Mouse (Mus musculus) layer of hippocampus, postnatal 25 days (tissue): ENCODE data around the gene Psmg3. TPM values are rescaled to one million over a fixed set of nuclear protein-coding genes. Genes with fewer than 3 reads are reported as not detected.

Experiments used
- DNase-seq, 2 experiments: peaks; one replicate each; pipeline ENCODE4 v3.0.0; 2022; ENCODE audit warnings: mixed read lengths in 2 of 2, low spot score in 1 of 2; ENCODE audit errors: extremely low spot score in 1 of 2
- total RNA-seq, 2 experiments: library from RNA; stranded (reverse); gene quantifications; 2 replicates each; pipeline ENCODE4 v1.2.3; 2021

Psmg3 gene
- total RNA-seq, 2 experiments from 2014 or later: 20.5 TPM

DNA sequence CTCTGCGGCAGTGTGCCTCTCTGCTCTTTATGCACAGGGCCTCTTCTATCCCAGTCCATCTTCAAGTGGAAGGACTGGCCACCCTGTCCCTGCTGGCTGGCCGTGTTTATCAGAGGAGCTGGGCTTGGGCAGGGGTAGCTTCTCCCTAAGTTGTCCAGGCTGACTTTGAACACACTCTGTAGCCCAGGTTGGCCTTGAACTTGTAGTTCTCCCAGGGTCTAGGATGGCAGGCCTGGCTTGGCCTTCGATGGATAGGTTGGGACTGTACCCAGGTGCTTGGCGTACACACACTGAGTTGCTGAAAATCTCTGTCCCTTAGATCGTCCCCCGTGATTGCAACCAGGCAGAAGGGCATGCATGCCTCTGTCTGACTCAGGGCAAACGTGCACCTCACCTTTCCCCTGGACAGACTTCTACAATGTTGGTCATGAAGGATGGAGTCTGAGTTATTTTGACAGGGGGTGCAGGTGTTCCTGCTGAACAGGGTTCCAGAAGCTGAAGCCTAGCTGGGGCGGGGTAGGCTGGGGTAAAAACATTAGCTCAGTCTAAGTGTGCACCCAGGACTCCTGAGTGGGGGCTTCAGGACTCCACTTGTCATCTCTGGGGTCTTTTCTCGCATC is 30.6 kb downstream of the Psmg3 start:
- no peak for DNase-seq

DNA sequence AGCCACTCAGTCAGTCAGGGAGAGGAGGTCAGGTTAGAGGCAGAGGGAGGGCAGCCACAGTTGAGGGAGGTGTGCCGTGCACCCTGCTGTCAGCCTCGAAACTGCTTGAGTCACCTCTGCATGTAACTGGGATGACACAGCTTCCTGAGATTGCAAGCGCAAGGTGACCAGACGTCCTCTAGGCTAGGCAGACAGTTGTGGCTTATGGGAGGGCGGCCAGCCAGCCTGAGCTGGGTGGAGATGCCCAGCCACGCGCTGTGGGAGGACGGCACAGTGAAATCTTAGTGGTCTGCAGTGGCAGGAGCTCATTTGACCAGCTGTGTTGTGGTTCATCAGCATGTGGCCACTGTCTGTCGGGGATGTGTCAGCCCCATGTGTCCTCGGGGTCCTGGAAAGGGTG is 31.7 kb downstream of the Psmg3 start:
- DNase-seq: no peak

- no peak for DNase-seq
Measured at GRCm38 (mm10) chr5:139794137-139794536, 32.5 kb downstream of the Psmg3 start.

- DNase-seq: no peak
Measured at GRCm38 (mm10) chr5:139793338-139794089, 33.2 kb downstream of the Psmg3 start.

DNA sequence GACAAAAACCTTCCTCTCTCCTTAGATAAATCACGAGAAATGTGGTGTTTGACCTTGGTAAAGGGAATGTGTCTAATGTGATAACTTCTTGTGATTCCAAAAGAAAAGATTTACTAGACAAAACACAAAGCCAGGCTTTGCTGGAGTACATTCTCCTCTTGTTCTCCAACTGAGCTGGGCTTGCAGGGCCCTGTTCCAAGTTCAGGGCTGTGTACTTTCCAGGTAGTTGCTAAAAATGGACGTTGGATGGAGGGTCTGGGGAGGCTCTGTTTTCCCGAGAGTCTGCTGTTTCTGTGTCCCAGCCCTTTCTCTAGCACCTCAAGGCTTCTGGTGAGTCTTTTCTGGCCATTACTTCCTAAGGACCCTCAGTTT is 33.7 kb downstream of the Psmg3 start:
- DNase-seq: no peak

DNA sequence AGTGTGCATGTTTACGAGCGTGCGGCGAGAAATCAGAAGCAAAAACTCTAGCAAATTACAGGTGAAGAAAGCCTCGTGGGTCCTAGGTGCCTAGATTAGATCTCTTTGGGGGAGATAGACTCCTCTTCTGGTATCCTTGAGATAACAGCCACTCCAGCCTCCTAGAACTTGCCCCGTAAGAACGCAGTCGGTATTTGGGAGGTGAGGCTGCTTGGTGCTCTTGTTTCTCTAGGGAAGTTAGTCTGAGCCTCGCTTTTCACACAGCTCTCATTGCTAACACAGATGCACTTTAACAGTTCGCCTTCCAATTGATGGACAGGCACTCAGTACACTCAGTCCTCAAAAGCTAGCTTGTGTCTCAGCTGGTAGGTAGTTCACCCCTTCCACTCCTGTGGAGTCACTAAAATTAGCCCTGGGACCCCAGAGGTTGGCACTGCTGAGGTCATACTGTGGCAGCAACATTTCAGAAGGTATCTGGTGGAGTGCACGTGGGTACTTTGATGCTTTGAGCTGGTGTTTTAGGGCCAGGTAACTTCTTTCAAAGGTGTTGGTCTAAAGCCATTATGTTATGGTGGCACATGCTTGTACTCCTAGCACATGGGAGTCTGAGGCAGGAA is 34.4 kb downstream of the Psmg3 start:
- no peak for DNase-seq

DNA sequence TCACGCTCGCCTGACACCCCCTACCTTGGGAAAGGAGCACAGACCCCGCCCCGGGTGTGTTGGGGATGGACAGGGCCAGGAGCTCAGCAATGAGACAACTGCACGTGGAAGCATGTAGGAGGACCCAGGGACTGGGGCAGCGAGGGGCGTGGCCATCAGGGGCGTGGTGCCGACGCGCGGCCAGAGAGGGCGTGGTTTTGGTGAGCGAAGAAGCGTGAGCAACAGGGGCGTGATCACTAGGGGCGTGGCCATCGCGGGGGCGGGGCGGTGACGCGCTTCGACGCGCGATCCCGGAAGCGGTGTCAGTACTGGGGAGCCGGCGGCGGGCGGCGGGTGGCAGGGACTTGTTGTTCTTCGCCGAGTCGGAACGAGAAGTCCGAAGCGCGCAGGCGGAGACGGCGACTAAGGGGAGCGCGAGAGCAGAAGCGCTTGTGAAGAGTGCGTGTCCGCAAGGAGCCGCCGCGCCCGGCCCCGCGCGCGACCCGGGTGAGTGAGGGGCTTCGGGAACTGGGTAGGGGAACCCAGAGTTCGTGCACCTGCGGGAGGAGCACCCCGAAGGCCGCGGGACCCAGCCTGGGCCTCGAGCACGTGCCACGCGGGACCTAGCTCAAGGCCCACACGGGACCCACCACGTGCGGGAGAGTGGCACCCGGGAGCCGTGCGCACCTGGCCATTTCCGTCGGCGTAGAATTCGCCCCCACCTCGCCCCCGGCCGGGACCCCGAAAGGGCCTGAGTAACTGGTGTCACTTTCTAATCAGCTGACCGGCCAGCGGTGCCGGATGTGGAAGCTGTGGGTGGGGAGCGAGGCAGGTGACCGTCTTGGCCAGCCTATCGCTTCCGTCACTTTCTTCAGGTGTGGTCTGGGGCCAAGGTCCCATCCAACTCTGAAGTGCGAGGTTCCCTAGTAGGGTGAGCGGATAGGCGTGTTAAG is 35.2 kb downstream of the Psmg3 start, which contains the start of gene Mafk:
TSS of gene Mafk (plus strand) at position 287 of the 932 bp plus-strand sequence.
- peak; percentile 89 to 91 for DNase-seq

DNA sequence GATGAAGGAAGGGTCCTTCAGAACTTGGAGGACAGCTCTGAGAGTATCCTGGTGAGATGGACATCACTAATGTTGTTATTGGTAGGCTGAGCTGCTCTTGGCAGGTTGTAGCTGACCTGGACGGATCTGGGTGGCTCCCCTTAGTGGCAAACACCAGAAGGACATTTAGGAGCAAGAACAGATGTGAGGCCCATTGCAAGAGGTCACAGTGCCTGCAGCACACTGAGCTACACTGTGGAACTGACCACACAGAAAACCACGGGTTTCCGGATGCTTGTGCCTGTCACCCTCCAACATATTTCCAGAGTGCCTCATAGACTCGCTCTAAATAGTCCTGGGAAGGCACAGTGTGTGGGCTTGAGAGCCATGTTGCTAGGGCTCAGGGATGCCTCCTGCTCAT is 37.2 kb downstream of the Psmg3 start:
- no peak for DNase-seq

DNA sequence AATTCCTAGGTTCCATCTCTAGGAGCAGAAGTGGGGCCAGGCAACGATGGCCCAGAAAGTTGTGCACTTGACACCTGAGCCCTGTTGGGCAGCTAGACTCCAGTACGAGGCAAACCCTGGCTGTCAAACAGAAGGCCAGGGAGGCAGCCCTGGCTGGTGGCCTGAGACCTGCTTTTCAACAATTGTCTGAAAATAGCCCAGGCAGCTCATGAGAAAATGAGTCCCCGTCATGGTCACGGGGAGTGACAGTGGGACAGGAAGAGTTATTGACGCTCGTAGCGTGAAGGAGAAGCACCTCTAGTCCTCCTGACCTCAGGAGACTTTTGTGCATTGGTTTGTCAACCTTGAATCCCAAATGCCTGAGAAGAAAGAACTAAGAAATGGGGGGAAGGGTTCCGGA is 45.3 kb downstream of the Psmg3 start:
- no peak for DNase-seq

DNA sequence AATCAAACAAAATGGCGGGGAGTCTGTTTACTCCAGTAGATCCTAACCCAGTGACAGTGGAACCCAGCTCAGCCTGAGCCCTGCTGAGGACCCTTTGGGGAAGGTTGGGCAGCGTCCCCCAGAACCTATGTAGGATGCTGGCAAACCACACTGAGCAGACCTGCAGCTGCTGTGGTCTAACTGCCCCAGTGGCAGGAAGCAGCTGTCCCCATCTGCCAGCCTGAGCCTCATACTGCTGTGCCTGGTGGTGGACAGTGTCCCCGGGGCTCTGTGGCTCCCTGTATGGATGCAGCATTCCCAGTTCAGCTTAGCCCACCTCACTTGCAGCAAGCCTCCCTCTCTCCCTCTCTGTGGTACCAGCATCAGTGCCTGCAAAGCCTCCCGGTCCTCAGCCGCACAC is 49.7 kb downstream of the Psmg3 start:
- no peak for DNase-seq

GRCm38 (mm10) chr5:139775216-139775926 is 51.3 kb downstream of the Psmg3 start, which contains the start of gene Ints1:
Ints1 (minus strand) TSS chr5:139775674.
- DNase-seq: peak; percentile 92 to 99

Other genes starting within 250 kb of the Psmg3 start
- gene Micall2, start 90.5 kb downstream of the Psmg3 start, total RNA-seq: 1 to 10 TPM; 1.7 to 2.5 TPM
- 100 to 1,000 TPM in 1 of 2 experiments, 10 to 100 TPM in 1; 79.4 to 103 TPM for gene Ints1, start 51.2 kb downstream of the Psmg3 start, total RNA-seq
- 10 to 100 TPM; 10.0 to 10.6 TPM for gene Mafk, start 35.4 kb downstream of the Psmg3 start, total RNA-seq
- under 1 TPM; 0.16 to 0.32 TPM for gene Tmem184a, start 7.0 kb downstream of the Psmg3 start, total RNA-seq
- gene Gm26938, start 478 bp downstream of the Psmg3 start, total RNA-seq: not detected
- gene Elfn1, start 81.1 kb upstream of the Psmg3 start, total RNA-seq: 10 to 100 TPM; 27.4 to 29.4 TPM